ENCODE assay signal across 18 mouse cellular contexts in genomic region chr4:124147276-124147675, GRCm38 (mm10).
DNase-seq lines count a peak whose midpoint lies in the region; ATAC-seq and TF ChIP-seq lines count a peak whose summit lies in the region.
"Had no signal": no experiment of that assay in that cellular context is flagged by ENCODE, and none has a peak within 500 bp of the region (broad histone marks: within the 10 kb centered on the region; RNA-seq: fewer than 3 reads in every experiment).

No protein-coding gene starts in this region.

- no peak overlapping the region for H3K9ac ChIP-seq in midbrain, embryonic 11.5 days (ENCODE audit: low read length)
- no peak overlapping the region for H3K9ac ChIP-seq in midbrain, postnatal 0 days (replicated peaks; ENCODE audit: low read length, poor library complexity, severe bottlenecking)

- no peak overlapping the region for H3K4me2 ChIP-seq in midbrain, embryonic 11.5 days
- no peak overlapping the region for H3K4me2 ChIP-seq in midbrain, postnatal 0 days (ENCODE audit: low read depth, low read length, poor library complexity, severe bottlenecking)

- no peak overlapping the region for H3K27ac ChIP-seq in midbrain, embryonic 11.5 days (ENCODE audit: low read depth, low read length)
- H3K27ac ChIP-seq in midbrain, postnatal 0 days (ENCODE audit: low read depth, low read length), result no peak overlapping the region

- ATAC-seq in midbrain, embryonic 11.5 days (ENCODE audit: low FRiP score), result no peak
- no peak for ATAC-seq in midbrain, postnatal 0 days (ENCODE audit: low FRiP score)
- ATAC-seq: activated CD4-positive, CD25-positive, alpha-beta regulatory T cell, adult 4 months; CD4-positive, CD25-positive, alpha-beta regulatory T cell, adult 4 months; Patski had no signal

- H3K36me3 ChIP-seq in midbrain, embryonic 11.5 days (ENCODE audit: control insufficient read depth, insufficient read depth, low read length), result no peaks in the 10 kb centered on the region
- no peaks in the 10 kb centered on the region for H3K36me3 ChIP-seq in midbrain, postnatal 0 days (ENCODE audit: insufficient read depth, low read length)
- H3K36me3 ChIP-seq: G1E had no signal

- no peaks in the 10 kb centered on the region for H3K27me3 ChIP-seq in midbrain, embryonic 11.5 days (ENCODE audit: control insufficient read depth, insufficient read depth, low read length)
- H3K27me3 ChIP-seq in midbrain, postnatal 0 days (ENCODE audit: insufficient read depth, low read length), result peaks cover 11% of the 10 kb centered on the region; the same call in 1 of the 2 replicates

- no peak overlapping the region for H3K4me3 ChIP-seq in midbrain, embryonic 11.5 days (ENCODE audit: low read depth, low read length)
- no peak overlapping the region for H3K4me3 ChIP-seq in midbrain, postnatal 0 days (ENCODE audit: low read depth, low read length)

- TF ChIP-seq CTCF in midbrain, postnatal 0 days (IDR thresholded peaks at IDR 0.05), result no peak

- peak; percentile 69 for DNase-seq in heart, adult 11 months
- no peak for DNase-seq in heart, adult 9 months (ENCODE audit: low spot score in 2 of 2)
- DNase-seq in midbrain, embryonic 11.5 days (ENCODE audit: low spot score, missing footprints), result peak; percentile 56
- DNase-seq in midbrain, postnatal 0 days (ENCODE audit: low spot score), result no peak
- DNase-seq: adrenal gland, adult 2 months; adrenal gland, adult 8-10 months; adrenal gland, postnatal 10 days; adrenal gland, postnatal 14 days; adrenal gland, postnatal 25 days; adrenal gland, postnatal 36 days; B cell, adult 2 months; cerebellum, adult 11 months; cerebellum, adult 11-12 months; cerebellum, adult 18-20 months had no signal

- peaks cover 14% of the 10 kb centered on the region for H3K4me1 ChIP-seq in midbrain, embryonic 11.5 days (ENCODE audit: control insufficient read depth, insufficient read depth, low read length)
- H3K4me1 ChIP-seq in midbrain, postnatal 0 days (ENCODE audit: insufficient read depth, low read length), result no peaks in the 10 kb centered on the region

- no peaks in the 10 kb centered on the region for H3K9me3 ChIP-seq in midbrain, embryonic 11.5 days (ENCODE audit: control insufficient read depth, low read length)
- no peaks in the 10 kb centered on the region for H3K9me3 ChIP-seq in midbrain, postnatal 0 days (ENCODE audit: low read length)
- H3K9me3 ChIP-seq: G1E had no signal

- 72% methylated on average over 4 of the region's 4 CpGs for WGBS in midbrain, embryonic 11.5 days
- 77% methylated on average over 4 of the region's 4 CpGs for WGBS in midbrain, postnatal 0 days

Comparison
In these comparisons a context has a peak if more than half of its experiments do, and no peak if none do; other contexts are left out.
1. DNase-seq: peak in heart, adult 11 months (single experiment) and midbrain, embryonic 11.5 days (single experiment); none in heart, adult 9 months (0 of 2) and midbrain, postnatal 0 days (single experiment).